Mouse (Mus musculus) spleen, adult 2 months (tissue): ENCODE results near the gene Sgce. TPM values are rescaled to one million over a fixed set of nuclear protein-coding genes. Genes with fewer than 3 reads are reported as not detected.

Experiments used
- DNase-seq, 2 experiments: peaks; one replicate each; pipeline versions ENCODE4 v3.0.0 to v3.0.0-alpha.2; 2012 to 2021; ENCODE audit warnings: low spot score in 2 of 2, low read depth in 1 of 2
- H3K27ac ChIP-seq: fragments of 200-500 bp; 2 replicates; pipeline ENCODE4 v1.5.1; 2012; ENCODE audit warnings: low read length, inconsistent platforms; ENCODE audit not compliant: insufficient read depth
- H3K27me3 ChIP-seq: fragments of 200-500 bp; 2 replicates; pipeline ENCODE4 v1.6.1; 2012; ENCODE audit warnings: mild to moderate bottlenecking, moderate library complexity, low read length, inconsistent platforms; ENCODE audit not compliant: control insufficient read depth, insufficient read depth
- H3K36me3 ChIP-seq: fragments of 200-500 bp; 2 replicates; pipeline ENCODE4 v1.6.1; 2012; ENCODE audit warnings: mild to moderate bottlenecking, low read length, inconsistent platforms; ENCODE audit not compliant: control insufficient read depth, insufficient read depth
- H3K4me1 ChIP-seq: fragments of 200-500 bp; 2 replicates; pipeline ENCODE4 v1.6.1; 2011; ENCODE audit warnings: inconsistent platforms; ENCODE audit not compliant: control insufficient read depth, insufficient read depth, insufficient read length
- H3K4me3 ChIP-seq: fragments of 200-500 bp; 2 replicates; pipeline ENCODE4 v1.5.1; 2011; ENCODE audit warnings: mild to moderate bottlenecking, inconsistent platforms; ENCODE audit not compliant: insufficient read depth, insufficient read length; ENCODE audit errors: extremely low read depth
- CTCF ChIP-seq: fragments of 200-500 bp; IDR thresholded peaks from 2 replicates; pipeline ENCODE4 v1.5.1; 2011; ENCODE audit warnings: mild to moderate bottlenecking, inconsistent platforms; ENCODE audit not compliant: insufficient read depth, insufficient read length, insufficient replicate concordance; ENCODE audit errors: extremely low read depth
- POLR2A ChIP-seq: fragments of 200-500 bp; IDR thresholded peaks from 2 replicates; pipeline ENCODE4 v1.6.1; 2011; ENCODE audit warnings: low read depth, low read length, inconsistent platforms
- WGBS: fragments of 180-500 bp; shearing (Covaris S2); methylation state at CpG from one replicate; pipeline ENCODE4 v1.1.7; 2018; 5-methylcytosine and 5-hydroxymethylcytosine counted together
- polyA plus RNA-seq: library from polyadenylated mRNA; depleted of rRNA; stranded (reverse); fragments of >200 nt; gene quantifications from 2 replicates; pipeline ENCODE4 v1.2.3, GENCODE M21; 2012

Sgce gene
- polyA plus RNA-seq, 1 experiment, result 3.4 TPM

DNA sequence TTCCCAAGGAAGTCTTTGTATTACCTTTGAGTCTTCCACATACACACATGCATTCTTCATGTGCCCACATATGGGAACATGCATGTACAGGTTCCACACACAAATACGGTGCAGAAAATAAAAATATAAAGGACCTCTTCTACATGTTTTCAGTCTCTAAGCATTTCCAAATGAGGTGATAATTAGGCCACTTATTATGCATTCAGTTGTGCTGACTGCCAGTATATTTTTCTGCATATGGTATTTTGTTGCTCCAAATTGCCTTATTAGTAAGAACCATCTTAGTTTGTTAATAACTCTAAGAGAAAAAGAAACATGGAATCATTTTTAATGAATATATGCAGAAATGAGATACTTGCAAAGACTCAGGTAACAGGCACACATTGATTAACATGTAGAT lies 67.0 kb downstream of the Sgce start:
- WGBS, result 95% methylated on average over 1 of the region's 1 CpGs
- Histone ChIP-seq H3K4me3 (no peak overlapping the region), H3K36me3 (no peaks in the 10 kb centered on the region), H3K27me3 (no peaks in the 10 kb centered on the region), H3K4me1 (no peaks in the 10 kb centered on the region), H3K27ac (no peak overlapping the region)
- no peak for DNase-seq
- TF ChIP-seq POLR2A (no peak), CTCF (no peak)

DNA sequence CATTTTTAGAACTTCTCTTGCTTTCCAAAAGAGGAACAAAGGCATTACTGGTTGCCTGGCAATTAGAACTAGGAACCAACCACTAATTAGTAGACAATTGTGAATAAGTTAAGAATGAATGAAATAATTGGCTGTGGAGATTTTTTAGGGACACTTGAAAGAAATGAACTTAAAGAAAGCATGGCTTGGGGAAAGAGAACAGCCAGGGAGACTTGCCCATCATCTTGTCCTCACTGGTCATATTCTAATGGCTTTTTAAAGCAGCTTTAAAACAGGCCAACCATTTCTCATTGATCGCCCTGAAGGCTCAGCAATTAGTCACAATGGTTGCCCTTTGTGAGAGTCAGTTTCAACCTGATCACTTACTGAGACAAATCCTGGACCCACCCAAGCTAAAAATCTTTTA lies 69.6 kb downstream of the Sgce start:
- DNase-seq, result no peak
- Histone ChIP-seq H3K4me1 (no peaks in the 10 kb centered on the region), H3K27me3 (no peaks in the 10 kb centered on the region), H3K4me3 (no peak overlapping the region), H3K27ac (no peak overlapping the region), H3K36me3 (no peaks in the 10 kb centered on the region)
- no peak for TF ChIP-seq POLR2A
- TF ChIP-seq CTCF, result no peak
- 91% methylated on average over 1 of the region's 1 CpGs for WGBS

DNA sequence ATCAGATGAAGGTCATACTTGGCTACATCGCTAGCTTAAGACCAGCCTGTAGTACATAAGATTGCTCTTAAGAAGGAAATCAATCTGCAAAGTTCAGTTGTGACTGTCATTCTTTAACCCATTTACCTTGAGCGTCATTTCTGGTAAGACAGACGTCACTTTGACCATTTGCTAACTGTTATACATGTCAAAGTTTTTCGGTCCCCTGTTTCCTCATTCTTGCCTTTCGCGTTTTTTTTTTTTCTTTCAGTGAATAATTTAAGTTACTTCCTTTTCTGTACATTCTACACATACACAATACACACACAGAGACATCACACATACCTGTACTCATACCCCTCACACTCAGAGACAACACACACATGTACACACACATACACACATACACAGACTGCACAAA lies 81.9 kb downstream of the Sgce start:
- Histone ChIP-seq H3K27me3 (no peaks in the 10 kb centered on the region), H3K36me3 (no peaks in the 10 kb centered on the region), H3K4me1 (no peaks in the 10 kb centered on the region), H3K27ac (no peak overlapping the region), H3K4me3 (no peak overlapping the region)
- 40% methylated on average over 6 of the region's 6 CpGs for WGBS
- TF ChIP-seq CTCF (no peak), POLR2A (no peak)
- DNase-seq, result no peak

DNA sequence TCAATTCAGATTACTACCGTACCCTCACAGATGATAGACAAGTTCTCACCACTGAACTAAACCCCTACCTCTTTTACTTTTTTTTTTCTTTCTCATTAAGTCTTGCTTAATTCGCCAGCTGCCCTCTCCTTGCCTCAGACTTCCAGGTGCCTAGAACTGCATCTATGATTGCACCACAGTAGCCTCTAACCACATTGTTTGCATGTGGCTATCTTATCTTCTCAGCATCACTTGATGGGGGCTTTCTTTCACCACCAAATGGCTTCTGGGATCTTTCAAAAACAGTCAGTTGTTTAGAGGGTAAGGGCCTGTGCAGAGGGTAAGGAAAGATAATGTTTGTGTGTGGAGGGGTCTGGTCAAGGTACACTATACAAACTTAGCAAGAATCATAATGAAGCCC lies 82.7 kb downstream of the Sgce start:
- no peak for DNase-seq
- TF ChIP-seq CTCF, result no peak
- no peak for TF ChIP-seq POLR2A
- 23% methylated on average over 2 of the region's 2 CpGs for WGBS
- no peaks in the 10 kb centered on the region for H3K36me3 ChIP-seq
- no peaks in the 10 kb centered on the region for H3K27me3 ChIP-seq
- no peak overlapping the region for H3K4me3 ChIP-seq
- H3K27ac ChIP-seq, result no peak overlapping the region
- no peaks in the 10 kb centered on the region for H3K4me1 ChIP-seq

DNA sequence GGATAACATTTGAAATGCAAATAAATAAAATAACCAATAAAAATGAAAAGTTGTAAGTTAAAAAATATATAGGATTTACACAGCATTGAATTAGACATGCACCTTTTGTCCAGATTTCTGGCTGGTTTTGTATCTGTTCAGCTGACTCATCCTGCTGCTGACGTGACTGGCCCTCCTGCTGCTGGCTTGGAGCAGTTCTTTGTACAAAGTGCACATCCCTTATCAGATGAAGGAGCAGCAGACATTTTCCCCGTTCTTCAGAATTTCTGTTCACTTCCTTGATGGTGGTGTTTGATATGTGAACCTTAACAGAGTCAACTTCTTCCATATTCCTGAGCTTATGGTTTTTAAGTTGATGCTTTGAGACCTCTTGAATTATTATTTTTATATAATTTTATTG lies 83.5 kb downstream of the Sgce start:
- no peaks in the 10 kb centered on the region for H3K27me3 ChIP-seq
- H3K27ac ChIP-seq, result no peak overlapping the region
- 45% methylated on average over 2 of the region's 2 CpGs for WGBS
- no peaks in the 10 kb centered on the region for H3K4me1 ChIP-seq
- TF ChIP-seq CTCF (no peak), POLR2A (no peak)
- H3K4me3 ChIP-seq, result no peak overlapping the region
- no peak for DNase-seq
- H3K36me3 ChIP-seq, result no peaks in the 10 kb centered on the region

DNA sequence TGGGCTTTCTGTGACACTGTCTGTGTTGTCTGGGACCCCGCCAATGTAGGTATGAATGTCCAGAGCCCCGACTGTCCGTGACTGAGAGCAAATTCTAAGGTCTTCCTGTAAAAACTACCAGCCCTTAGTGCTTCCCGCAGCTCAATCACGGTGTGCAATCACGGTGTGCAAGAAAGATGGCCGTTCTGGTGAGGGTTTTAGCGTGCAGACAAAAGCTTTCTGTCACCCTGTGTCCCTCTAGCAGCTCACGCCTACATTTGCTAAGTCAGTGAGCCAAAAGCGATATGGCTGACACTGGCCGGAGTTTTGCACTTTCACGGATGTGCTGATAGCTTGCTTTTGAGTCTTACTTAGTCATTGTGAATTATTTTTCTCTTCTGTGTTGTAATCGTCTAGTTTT lies 88.1 kb downstream of the Sgce start:
- Histone ChIP-seq H3K27me3 (no peaks in the 10 kb centered on the region), H3K36me3 (no peaks in the 10 kb centered on the region), H3K27ac (no peak overlapping the region), H3K4me3 (no peak overlapping the region), H3K4me1 (no peaks in the 10 kb centered on the region)
- WGBS, result 92% methylated on average over 13 of the region's 13 CpGs
- no peak for DNase-seq
- TF ChIP-seq CTCF (no peak), POLR2A (no peak)

- Histone ChIP-seq H3K36me3 (no peaks in the 10 kb centered on the region), H3K27me3 (no peaks in the 10 kb centered on the region), H3K27ac (no peak overlapping the region), H3K4me3 (no peak overlapping the region), H3K4me1 (no peaks in the 10 kb centered on the region)
- TF ChIP-seq CTCF, result no peak
- no peak for TF ChIP-seq POLR2A
- WGBS, result 88% methylated on average over 4 of the region's 4 CpGs
- DNase-seq, result no peak
These were observed 91.1 kb downstream of the Sgce start for GRCm38 (mm10) chr6:4655924-4656323.
